Mouse (Mus musculus) thymus, adult 2 months (tissue): Measurements from ENCODE around the gene Ferd3l.

Source experiments
- CTCF ChIP-seq: fragments of 200-500 bp; IDR thresholded peaks from 2 replicates; pipeline ENCODE4 v1.5.1; 2012; ENCODE audit warnings: mild to moderate bottlenecking, control low read depth, low read length, moderate library complexity, borderline replicate concordance; ENCODE audit not compliant: control insufficient read depth, poor library complexity, insufficient read depth; ENCODE audit errors: extremely low read depth
- POLR2A ChIP-seq: fragments of 200-500 bp; IDR thresholded peaks from 2 replicates; pipeline ENCODE4 v1.6.1; 2012; ENCODE audit warnings: mild to moderate bottlenecking, low read length, control low read depth, moderate library complexity; ENCODE audit not compliant: control insufficient read depth, poor library complexity, insufficient read depth; ENCODE audit errors: extremely low read depth

GRCm38 (mm10) chr12:33965661-33966360 is 37.6 kb downstream of the Ferd3l start:
- TF ChIP-seq CTCF = no peak
- TF ChIP-seq POLR2A = no peak
